Mouse (Mus musculus) liver, adult 2 months (tissue): ENCODE measurements around the gene Stk4.

Experiments
- CTCF ChIP-seq: fragments of 200-500 bp; IDR thresholded peaks from 2 replicates; pipeline ENCODE4 v1.5.1; 2011; ENCODE audit warnings: low read depth, low read length, control low read depth
- POLR2A ChIP-seq: fragments of 200-500 bp; IDR thresholded peaks from 2 replicates; pipeline ENCODE4 v1.6.1; 2011; ENCODE audit warnings: low read length, control low read depth; ENCODE audit not compliant: insufficient read depth; ENCODE audit errors: extremely low read depth

- TF ChIP-seq POLR2A (no peak), CTCF (no peak)
Measured at GRCm38 (mm10) chr2:164142021-164142420, 71.9 kb downstream of the Stk4 start.
